Mouse (Mus musculus) olfactory bulb, adult 2 months (tissue): ENCODE data around the gene Ccdc183.

Experiments used
- CTCF ChIP-seq: fragments of 200-500 bp; IDR thresholded peaks from 2 replicates; pipeline ENCODE4 v1.5.1; 2012; ENCODE audit warnings: low read depth, mild to moderate bottlenecking, low read length, moderate library complexity; ENCODE audit not compliant: insufficient read depth
- POLR2A ChIP-seq: fragments of 200-500 bp; IDR thresholded peaks from 2 replicates; pipeline ENCODE4 v1.6.1; 2012; ENCODE audit warnings: mild to moderate bottlenecking, low read depth, low read length, moderate library complexity; ENCODE audit not compliant: insufficient read depth

- TF ChIP-seq CTCF, result no peak
- no peak for TF ChIP-seq POLR2A
Observed at GRCm38 (mm10) chr2:25571221-25571620, 46.3 kb downstream of the Ccdc183 start.
